Mouse (Mus musculus) frontal cortex, postnatal 14 days (tissue): Measurements from ENCODE around the gene Mpp2.

Source experiments
- DNase-seq, 2 experiments: peaks; one replicate each; pipeline ENCODE4 v3.0.0; 2022; ENCODE audit warnings: low spot score in 2 of 2

The Mpp2 gene

DNA sequence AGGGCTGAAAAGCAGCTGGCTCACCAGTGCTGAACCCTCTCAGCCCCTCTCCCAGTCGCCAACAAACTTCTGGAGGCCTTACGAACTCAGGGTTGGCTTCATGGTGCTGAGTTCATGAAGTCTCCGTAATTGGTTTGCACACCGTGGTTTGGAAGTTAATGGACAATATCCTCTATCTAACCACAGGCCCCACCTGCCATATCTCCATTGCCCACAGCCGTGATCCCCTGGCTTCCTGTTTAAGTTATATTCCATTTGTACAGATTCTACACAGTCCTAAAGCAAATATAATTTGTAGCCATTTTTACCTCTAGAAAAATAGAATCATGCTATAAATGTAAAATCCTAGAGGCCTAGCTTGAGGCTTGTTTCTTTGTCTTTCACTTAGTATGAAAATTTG, 15.6 kb downstream of the Mpp2 start:
- no peak for DNase-seq

- no peak for DNase-seq
These were observed 17.9 kb downstream of the Mpp2 start for GRCm38 (mm10) chr11:102070426-102070825.

- DNase-seq = no peak
These were observed 18.7 kb downstream of the Mpp2 start for GRCm38 (mm10) chr11:102069633-102070032.

GRCm38 (mm10) chr11:102068969-102069368, 19.3 kb downstream of the Mpp2 start:
- DNase-seq = no peak

DNA sequence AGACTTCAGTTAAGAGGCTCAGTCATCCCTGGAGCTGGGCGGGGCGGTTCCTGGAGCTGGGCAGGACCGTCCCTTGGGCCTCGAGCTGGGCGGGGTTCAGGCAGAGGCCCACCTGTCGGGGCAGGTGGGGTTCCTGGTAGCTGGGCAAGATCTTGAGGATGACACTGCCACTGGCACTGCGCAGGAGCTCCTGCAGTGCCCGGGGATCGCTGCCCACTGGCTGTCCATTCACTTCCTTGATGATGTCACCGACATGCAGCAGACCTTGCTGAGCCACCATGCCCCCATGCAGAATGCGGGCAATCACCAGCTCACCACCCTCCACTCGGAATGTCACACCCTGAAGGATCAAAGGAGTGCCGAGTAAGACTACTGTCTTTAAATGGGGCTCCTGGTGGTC, 25.2 kb downstream of the Mpp2 start:
- DNase-seq = no peak

DNA sequence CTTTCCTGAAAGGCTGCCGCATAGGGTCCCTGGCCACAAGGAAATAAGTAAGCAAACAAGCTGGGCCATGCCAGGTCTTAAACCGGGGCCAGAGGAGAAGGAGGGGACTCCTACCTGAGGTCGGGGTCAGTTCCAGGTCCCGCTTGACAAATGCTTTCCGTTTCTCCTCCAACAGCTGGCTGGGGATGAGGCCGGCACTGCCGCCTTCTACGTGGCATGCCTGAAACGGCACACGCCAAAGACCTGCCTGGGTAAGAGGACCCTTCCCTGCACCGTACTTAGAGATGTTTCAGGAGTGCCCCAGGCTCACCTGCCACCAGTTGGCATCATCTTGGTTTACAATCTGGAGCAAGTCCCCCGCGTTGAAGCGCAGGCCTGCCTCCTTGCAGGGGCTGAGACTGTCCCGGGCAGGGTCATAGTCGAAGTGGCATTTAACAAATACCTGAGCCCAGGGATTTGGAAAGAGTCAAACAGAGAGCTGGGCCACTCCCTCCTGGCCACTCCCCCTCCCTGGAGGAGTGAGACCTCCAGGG, 26.3 kb downstream of the Mpp2 start:
- DNase-seq = no peak

DNA sequence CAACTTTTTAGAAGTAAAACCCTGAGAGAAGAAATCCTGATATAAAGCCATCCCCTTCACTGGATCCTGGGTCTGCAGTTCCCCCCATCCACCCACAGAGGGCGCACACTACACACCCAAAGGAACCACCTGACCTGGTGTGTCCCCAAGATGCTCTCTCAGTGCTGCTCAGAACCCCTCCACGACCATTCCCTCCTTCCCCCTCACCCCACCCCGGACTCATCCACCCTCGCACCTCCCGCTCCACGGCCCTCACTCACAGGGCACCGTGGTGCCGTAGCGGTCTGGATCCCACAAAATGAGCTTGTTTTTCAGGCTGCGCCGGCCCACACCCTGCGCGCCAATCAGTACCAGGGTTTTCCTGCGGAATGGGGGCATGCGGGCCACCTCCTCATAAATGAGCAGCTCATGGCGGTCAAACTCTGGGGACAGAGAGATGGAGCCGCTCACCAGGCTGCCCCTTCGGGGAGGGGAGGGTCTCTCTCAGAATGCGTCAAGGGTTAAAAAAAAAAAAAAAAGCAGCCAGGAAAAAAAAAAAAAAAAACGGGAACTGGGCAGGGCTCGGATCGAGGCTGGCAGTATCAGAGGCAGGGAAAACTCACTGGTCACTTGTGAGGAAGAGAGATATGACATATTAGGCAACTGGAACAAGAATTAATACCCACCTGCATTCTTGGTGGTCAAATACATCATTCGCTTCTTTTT, 26.9 kb downstream of the Mpp2 start:
- peak; percentile 66 to 76 for DNase-seq

DNA sequence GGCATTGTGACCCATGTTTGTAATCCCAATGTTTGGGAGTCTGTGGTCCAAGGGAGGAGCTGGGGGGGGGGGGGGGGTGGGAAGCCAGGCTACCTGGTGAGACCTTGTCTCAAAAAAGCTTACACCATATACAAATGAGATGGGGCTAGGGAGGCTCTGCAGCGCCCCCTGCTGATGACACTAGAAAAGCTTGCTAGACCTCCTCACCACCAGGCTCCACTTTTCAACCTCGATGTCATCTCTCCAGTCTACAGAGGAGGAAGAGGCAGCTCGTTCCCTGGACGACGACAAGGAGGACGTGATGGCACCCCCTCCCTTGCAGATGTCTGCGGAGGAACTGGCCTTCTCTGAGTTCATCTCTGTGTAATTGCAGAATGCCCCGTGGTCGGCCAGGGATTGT, 34.5 kb downstream of the Mpp2 start:
- DNase-seq = no peak

DNA sequence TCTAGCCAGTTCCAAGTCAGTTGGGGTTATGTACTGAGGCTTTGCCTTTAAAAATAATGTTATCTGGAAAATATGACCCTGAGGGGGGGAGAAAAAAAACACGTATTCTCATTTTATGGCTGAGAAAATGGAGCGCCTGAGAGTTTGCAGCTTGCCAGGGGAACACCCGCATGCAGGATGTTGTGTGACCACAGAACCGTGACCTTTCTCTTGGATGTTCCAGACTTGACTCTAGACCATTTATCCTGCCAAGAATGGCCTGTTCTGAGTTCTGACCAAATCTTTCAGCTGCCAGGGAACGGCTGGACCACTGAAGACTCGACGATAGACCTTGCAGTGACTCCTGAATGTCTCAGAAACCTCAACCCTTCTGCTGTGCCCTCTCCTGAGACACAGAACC, 35.1 kb downstream of the Mpp2 start:
- DNase-seq = no peak

GRCm38 (mm10) chr11:102052697-102053096, 35.6 kb downstream of the Mpp2 start:
- DNase-seq = no peak

GRCm38 (mm10) chr11:102051954-102052353, 36.4 kb downstream of the Mpp2 start:
- no peak for DNase-seq

DNA sequence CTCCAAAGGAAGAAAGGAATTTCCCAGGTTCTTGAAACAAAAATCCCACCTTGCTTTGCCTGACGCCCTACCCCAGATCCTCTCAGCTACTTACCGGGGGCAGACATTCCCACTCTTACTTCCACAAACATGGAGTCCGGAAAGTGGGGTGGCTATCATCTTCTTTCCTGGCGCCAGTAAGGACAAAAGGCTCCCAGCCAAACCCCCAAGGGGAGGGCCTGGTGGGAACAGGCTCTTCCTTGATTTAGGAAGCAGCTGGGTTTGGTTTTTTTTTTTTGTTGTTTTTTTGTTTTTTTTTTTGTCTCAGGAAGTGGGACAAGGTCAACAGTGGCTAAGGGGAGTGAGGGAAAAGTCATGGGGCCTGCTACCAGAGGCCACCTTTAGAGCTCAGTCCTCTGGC, 36.8 kb downstream of the Mpp2 start:
- no peak for DNase-seq

- DNase-seq = no peak
These were observed 38.3 kb downstream of the Mpp2 start for GRCm38 (mm10) chr11:102049875-102050482.

GRCm38 (mm10) chr11:102046607-102047006, 41.7 kb downstream of the Mpp2 start:
- no peak for DNase-seq

GRCm38 (mm10) chr11:102044691-102045212, 43.6 kb downstream of the Mpp2 start:
- no peak for DNase-seq

DNA sequence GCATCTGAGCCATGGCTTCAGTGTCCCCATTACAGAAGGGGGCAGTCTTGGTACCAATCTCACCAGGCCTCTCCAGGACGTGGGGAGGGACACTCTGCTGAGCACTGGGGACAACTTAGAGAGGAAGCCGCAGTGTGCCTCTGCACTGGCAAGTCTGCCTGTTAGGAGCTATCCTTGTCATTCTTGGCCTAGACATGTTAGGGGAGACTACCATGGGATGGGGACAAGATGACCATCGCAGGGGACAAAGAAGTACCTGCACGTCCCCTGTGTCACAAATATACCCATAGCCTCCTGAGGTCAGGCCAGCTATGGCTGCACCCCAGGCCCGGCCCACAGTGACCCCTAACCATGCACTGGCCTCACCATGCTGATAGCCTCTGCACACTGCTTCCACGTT, 44.9 kb downstream of the Mpp2 start:
- DNase-seq = no peak

- no peak for DNase-seq
These were observed 45.3 kb downstream of the Mpp2 start for GRCm38 (mm10) chr11:102042971-102043370.

- DNase-seq = no peak
These were observed 46.9 kb downstream of the Mpp2 start, which contains the start of gene Cd300lg for GRCm38 (mm10) chr11:102041350-102041949. Gene Cd300lg (plus strand): TSS chr11:102041509.

- DNase-seq = no peak
These were observed 47.7 kb downstream of the Mpp2 start for GRCm38 (mm10) chr11:102040646-102041045.

- peak in 1 of 2 experiments; percentile 68 for DNase-seq
These were observed 48.2 kb downstream of the Mpp2 start for GRCm38 (mm10) chr11:102040138-102040524.

- no peak for DNase-seq
These were observed 48.7 kb downstream of the Mpp2 start for GRCm38 (mm10) chr11:102039487-102040137.

DNA sequence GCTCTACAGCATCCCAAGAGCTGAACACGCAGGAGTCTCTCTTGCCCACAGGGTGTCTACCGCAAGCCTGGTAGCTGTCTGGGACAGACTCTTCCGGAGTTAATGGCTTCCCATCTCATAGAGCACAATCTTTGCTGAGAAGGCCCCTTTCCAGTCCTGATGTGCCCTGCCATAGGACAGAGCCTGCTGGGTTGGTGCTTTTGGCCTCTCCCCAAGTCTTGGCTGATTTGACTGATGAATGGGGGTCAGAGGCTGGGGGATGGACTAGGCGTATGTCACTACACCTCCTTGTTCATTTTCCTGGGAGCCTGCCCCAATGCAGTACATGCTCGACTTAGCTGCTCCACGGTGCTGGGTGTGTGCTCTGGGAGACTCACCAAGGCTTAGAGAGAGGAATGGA, 50.5 kb downstream of the Mpp2 start:
- DNase-seq = no peak
